ENCODE assay signal across 8 mouse cellular contexts in the genomic region with DNA sequence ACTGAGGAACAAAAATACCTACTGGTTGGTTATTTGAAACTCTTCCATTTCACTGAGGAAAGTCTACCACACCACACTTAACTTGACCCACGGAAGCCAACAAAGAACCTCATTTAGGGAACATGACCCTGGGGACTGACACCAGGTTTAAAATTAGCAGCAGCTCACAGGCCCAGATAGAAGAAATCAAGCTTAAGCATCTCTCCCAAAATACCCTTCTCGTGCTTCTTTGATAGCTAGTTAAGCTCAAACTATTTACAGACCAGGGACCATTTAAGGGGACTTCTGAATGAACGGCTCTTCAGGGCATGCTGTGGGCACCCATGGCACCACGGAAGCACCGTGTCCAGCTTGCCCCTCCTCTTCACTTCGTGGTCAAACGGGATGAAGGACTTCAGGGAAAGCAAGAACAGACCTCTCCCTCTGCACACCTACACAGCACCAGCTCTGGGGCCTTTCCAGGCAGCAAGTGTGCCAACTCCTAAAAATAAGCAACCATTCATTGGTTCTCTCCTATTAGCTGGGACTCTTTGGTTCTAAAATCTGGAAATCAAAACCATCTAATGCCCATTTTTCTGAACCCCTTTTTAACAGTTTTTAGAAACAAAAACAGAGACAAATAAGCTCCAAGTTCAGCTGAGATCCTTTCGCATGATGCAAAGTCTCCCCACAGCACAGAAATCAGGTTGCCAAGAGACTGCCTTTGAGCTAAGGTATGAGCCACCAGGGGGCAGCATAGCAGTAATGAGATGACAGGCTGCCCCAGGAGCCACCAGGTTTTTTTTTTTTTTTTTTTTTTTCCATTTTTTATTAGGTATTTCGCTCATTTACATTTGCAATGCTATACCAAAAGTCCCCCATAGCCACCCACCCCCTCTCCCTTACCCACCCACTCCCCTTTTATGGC.
DNase-seq lines count a peak whose midpoint lies in the region; ATAC-seq and TF ChIP-seq lines count a peak whose summit lies in the region.
"Had no signal": no experiment of that assay in that cellular context is flagged by ENCODE, and none has a peak within 500 bp of the region (broad histone marks: within the 10 kb centered on the region; RNA-seq: fewer than 3 reads in every experiment).

No protein-coding gene starts in this region.

- H3K4me2 ChIP-seq in heart, embryonic 11.5 days = peak overlapping the region; percentile 37
- H3K4me2 ChIP-seq: neural tube, embryonic 13.5 days had no signal

- H3K27me3 ChIP-seq in MEL (ENCODE audit: control insufficient read depth in 1 of 2, insufficient read depth in 2 of 2, low read length in 2 of 2) = no peaks in the 10 kb centered on the region
- H3K27me3 ChIP-seq in heart, embryonic 11.5 days (ENCODE audit: control insufficient read depth, insufficient read depth, low read length) = no peaks in the 10 kb centered on the region
- no peaks in the 10 kb centered on the region for H3K27me3 ChIP-seq in spleen, adult 2 months (ENCODE audit: control insufficient read depth, insufficient read depth, low read length)
- H3K27me3 ChIP-seq: neural tube, embryonic 13.5 days had no signal

- peaks cover 28 to 33% of the 10 kb centered on the region in 2 experiments for H3K4me1 ChIP-seq in MEL (ENCODE audit: control insufficient read depth in 1 of 2, insufficient read depth in 2 of 2, low read length in 2 of 2)
- H3K4me1 ChIP-seq in bone marrow, adult 2 months (ENCODE audit: control insufficient read depth, insufficient read depth, low read length) = peaks cover 8% of the 10 kb centered on the region
- H3K4me1 ChIP-seq in embryonic fibroblast, embryonic 13.5 days (ENCODE audit: control insufficient read depth, insufficient read depth, low read length) = no peaks in the 10 kb centered on the region
- peaks cover 26% of the 10 kb centered on the region for H3K4me1 ChIP-seq in heart, embryonic 11.5 days (ENCODE audit: control insufficient read depth, insufficient read depth, low read length)
- peaks cover 32% of the 10 kb centered on the region for H3K4me1 ChIP-seq in spleen, adult 2 months (ENCODE audit: control insufficient read depth, insufficient read depth, insufficient read length)
- H3K4me1 ChIP-seq: neural tube, embryonic 13.5 days had no signal

- no peak for TF ChIP-seq EP300 in MEL (IDR thresholded peaks at IDR 0.05; ENCODE audit: low read depth in 1 of 2, low read length in 2 of 2)

- H3K9me3 ChIP-seq in MEL (replicated peaks; ENCODE audit: insufficient read depth, low read length) = no peaks in the 10 kb centered on the region
- no peaks in the 10 kb centered on the region for H3K9me3 ChIP-seq in heart, embryonic 11.5 days (replicated peaks; ENCODE audit: control insufficient read depth, low read length)
- H3K9me3 ChIP-seq: neural tube, embryonic 13.5 days had no signal

- no peak for TF ChIP-seq POLR2A in MEL (IDR thresholded peaks at IDR 0.05; ENCODE audit: control insufficient read depth in 1 of 2, insufficient read depth in 1 of 2, low read depth in 1 of 2, low read length in 2 of 2, poor library complexity in 1 of 2)
- no peak for TF ChIP-seq POLR2A in bone marrow, adult 2 months (IDR thresholded peaks at IDR 0.05; ENCODE audit: borderline replicate concordance, control insufficient read depth, low read depth, low read length)
- TF ChIP-seq POLR2A in embryonic fibroblast, embryonic 13.5 days (IDR thresholded peaks at IDR 0.05; ENCODE audit: low read depth, low read length) = no peak
- TF ChIP-seq POLR2A in spleen, adult 2 months (IDR thresholded peaks at IDR 0.05; ENCODE audit: low read depth, low read length) = no peak

- H3K36me3 ChIP-seq in MEL (ENCODE audit: control insufficient read depth in 1 of 2, insufficient read depth in 2 of 2, low read length in 2 of 2) = peaks cover 3 to 39% of the 10 kb centered on the region in 2 experiments; a peak in 3 of 4 replicates
- no peaks in the 10 kb centered on the region for H3K36me3 ChIP-seq in heart, embryonic 11.5 days (ENCODE audit: control insufficient read depth, insufficient read depth, low read length)
- H3K36me3 ChIP-seq in macrophage (ENCODE audit: inconsistent target) = no peaks in the 10 kb centered on the region
- no peaks in the 10 kb centered on the region for H3K36me3 ChIP-seq in spleen, adult 2 months (ENCODE audit: control insufficient read depth, insufficient read depth, low read length)
- H3K36me3 ChIP-seq: neural tube, embryonic 13.5 days had no signal

- peak; percentile 57 to 82 (median 71); a peak in 5 of 6 replicates for TF ChIP-seq CTCF in MEL (IDR thresholded peaks at IDR 0.05 in 2 of 3, conservative IDR thresholded peaks at IDR 0.05 in 1 of 3; ENCODE audit: control insufficient read depth in 1 of 3, insufficient read depth in 1 of 3, low read depth in 2 of 3, low read length in 3 of 3, poor library complexity in 1 of 3, severe bottlenecking in 1 of 3)
- peak; percentile 74 for TF ChIP-seq CTCF in bone marrow, adult 2 months (IDR thresholded peaks at IDR 0.05; ENCODE audit: control insufficient read depth, insufficient read depth, low read length)
- peak; percentile 41; the same call in 1 of the 2 replicates for TF ChIP-seq CTCF in embryonic fibroblast, embryonic 13.5 days (IDR thresholded peaks at IDR 0.05; ENCODE audit: borderline replicate concordance, insufficient read depth, low read length)
- peak; percentile 62; the same call in 1 of the 2 replicates for TF ChIP-seq CTCF in spleen, adult 2 months (IDR thresholded peaks at IDR 0.05; ENCODE audit: extremely low read depth, insufficient read depth, insufficient read length, insufficient replicate concordance)

- no peak for ATAC-seq in heart, embryonic 11.5 days (replicated peaks; ENCODE audit: insufficient number of reproducible peaks, low FRiP score, low TSS enrichment)

- peak; percentile 89 for DNase-seq in MEL (ENCODE audit: low read depth, low spot score)
- peak; percentile 83 for DNase-seq in layer of hippocampus, adult 9-11 months
- peak; percentile 66 to 79 for DNase-seq in spleen, adult 2 months (ENCODE audit: low read depth in 1 of 2, low spot score in 2 of 2)

- H3K4me3 ChIP-seq in MEL (ENCODE audit: control insufficient read depth in 1 of 2, insufficient read depth in 1 of 2, low read depth in 2 of 2, low read length in 2 of 2) (no peak overlapping the region), macrophage (ENCODE audit: inconsistent target) (no peak overlapping the region)
- H3K4me3 ChIP-seq in bone marrow, adult 2 months (replicated peaks; ENCODE audit: control insufficient read depth, low read depth, low read length) = no peak overlapping the region
- H3K4me3 ChIP-seq in embryonic fibroblast, embryonic 13.5 days (ENCODE audit: insufficient read depth, low read length) = no peak overlapping the region
- H3K4me3 ChIP-seq in heart, embryonic 11.5 days (ENCODE audit: low read depth, low read length) = no peak overlapping the region
- no peak overlapping the region for H3K4me3 ChIP-seq in spleen, adult 2 months (ENCODE audit: extremely low read depth, insufficient read depth, insufficient read length)
- H3K4me3 ChIP-seq: neural tube, embryonic 13.5 days had no signal

- 49% methylated on average over 8 of the region's 9 CpGs for whole genome bisulfite sequencing in bone marrow, adult 2 months
- 52% methylated on average over 8 of the region's 9 CpGs for WGBS in heart, embryonic 11.5 days (ENCODE audit: insufficient replicate concordance)
- 61% methylated on average over 8 of the region's 9 CpGs for WGBS in macrophage (ENCODE audit: missing documents)
- 62% methylated on average over 8 of the region's 9 CpGs for WGBS in spleen, adult 2 months

- peak; percentile 61 for TF ChIP-seq RAD21 in MEL (IDR thresholded peaks at IDR 0.05; ENCODE audit: low read depth, low read length)

- H3K9ac ChIP-seq in MEL (ENCODE audit: control insufficient read depth, low read depth, low read length, poor library complexity, severe bottlenecking) = 0 out of 2 replicates have a peak overlapping the region, but pooled peaks have one; percentile 17
- H3K9ac ChIP-seq in heart, embryonic 11.5 days (ENCODE audit: low read depth, low read length) = no peak overlapping the region
- H3K9ac ChIP-seq: neural tube, embryonic 13.5 days had no signal

- H3K79me2 ChIP-seq in MEL (ENCODE audit: control insufficient read depth, insufficient read depth, low read length, poor library complexity) (no peaks in the 10 kb centered on the region; the same call in none of the 2 replicates), macrophage (ENCODE audit: inconsistent target) (peaks cover 93% of the 10 kb centered on the region)

- H3K27ac ChIP-seq in MEL (ENCODE audit: control insufficient read depth, low read depth, low read length) = peak overlapping the region; percentile 48
- H3K27ac ChIP-seq in bone marrow, adult 2 months (ENCODE audit: control insufficient read depth, insufficient read depth, low read depth, low read length, poor library complexity) = no peak overlapping the region
- no peak overlapping the region for H3K27ac ChIP-seq in embryonic fibroblast, embryonic 13.5 days (ENCODE audit: insufficient read depth, low read length)
- peak overlapping the region; percentile 76 for H3K27ac ChIP-seq in heart, embryonic 11.5 days (ENCODE audit: low read depth, low read length)
- peak overlapping the region; percentile 12; the same call in 1 of the 2 replicates for H3K27ac ChIP-seq in macrophage
- peak overlapping the region; percentile 6; the same call in 1 of the 2 replicates for H3K27ac ChIP-seq in spleen, adult 2 months (ENCODE audit: insufficient read depth, low read length)
- H3K27ac ChIP-seq: neural tube, embryonic 13.5 days had no signal

TF ChIP-seq in MEL, 35 proteins besides CTCF, POLR2A, EP300 and RAD21:
- TF ChIP-seq MXI1 (IDR thresholded peaks at IDR 0.05; ENCODE audit: low read depth, low read length) (no peak), ZNF384 (IDR thresholded peaks at IDR 0.05; ENCODE audit: low read depth, low read length) (peak; percentile 94), USF1 (IDR thresholded peaks at IDR 0.05; ENCODE audit: low read depth, low read length) (0 out of 2 replicates have a peak, but pooled peaks have one; percentile 8), SMC3 (IDR thresholded peaks at IDR 0.05; ENCODE audit: low read depth, low read length) (peak; percentile 83), SIN3A (IDR thresholded peaks at IDR 0.05; ENCODE audit: low read length) (peak; percentile 33; the same call in 1 of the 2 replicates), ZC3H11A (IDR thresholded peaks at IDR 0.05; ENCODE audit: low read depth, low read length) (peak; percentile 78)

Comparison
In these comparisons a context has a peak if more than half of its experiments do, and no peak if none do; other contexts are left out.
1. H3K27ac ChIP-seq: peak in MEL (single experiment), heart, embryonic 11.5 days (single experiment), macrophage (single experiment) and spleen, adult 2 months (single experiment); none in bone marrow, adult 2 months (single experiment) and embryonic fibroblast, embryonic 13.5 days (single experiment).
2. Peak in every context shown above with its lines, with median percentiles within 50 percentile points of each other: DNase-seq and CTCF ChIP-seq.